Mouse (Mus musculus): ENCODE data around the gene Kcnk15. TPM values are rescaled to one million over a fixed set of nuclear protein-coding genes. Genes with fewer than 3 reads are reported as not detected.

Gene Kcnk15
- polyA plus RNA-seq, 1 experiment from 2014 or later: not detected

- Histone ChIP-seq H3K4me3 (ENCODE audit: low read length) (no peak overlapping the region), H3K4me1 (ENCODE audit: control insufficient read depth, insufficient read depth, low read length) (peaks cover 6% of the 10 kb centered on the region; the same call in 1 of the 2 replicates), H3K36me3 (ENCODE audit: control insufficient read depth, insufficient read depth) (no peaks in the 10 kb centered on the region), H3K27me3 (ENCODE audit: control insufficient read depth, insufficient read depth, low read length) (no peaks in the 10 kb centered on the region; the same call in none of the 2 replicates), H3K9me3 (replicated peaks; ENCODE audit: control insufficient read depth, low read length) (no peaks in the 10 kb centered on the region), H3K4me2 (ENCODE audit: low read depth, low read length) (no peak overlapping the region), H3K9ac (ENCODE audit: low read length) (no peak overlapping the region), H3K27ac (ENCODE audit: low read length) (no peak overlapping the region)
- 68% methylated on average over 4 of the region's 4 CpGs for WGBS
- ATAC-seq (replicated peaks; ENCODE audit: extremely low read depth, insufficient read depth, low FRiP score): no peak
These were observed 49.0 kb downstream of the Kcnk15 start for GRCm38 (mm10) chr2:163902448-163902847.

GRCm38 (mm10) chr2:163903461-163903860 lies 50.0 kb downstream of the Kcnk15 start:
- Histone ChIP-seq H3K9me3 (replicated peaks; ENCODE audit: control insufficient read depth, low read length) (no peaks in the 10 kb centered on the region), H3K9ac (ENCODE audit: low read length) (no peak overlapping the region), H3K27ac (ENCODE audit: low read length) (no peak overlapping the region), H3K4me1 (ENCODE audit: control insufficient read depth, insufficient read depth, low read length) (peaks cover 6% of the 10 kb centered on the region; the same call in 1 of the 2 replicates), H3K27me3 (ENCODE audit: control insufficient read depth, insufficient read depth, low read length) (peaks cover 3% of the 10 kb centered on the region; the same call in 1 of the 2 replicates), H3K4me3 (ENCODE audit: low read length) (no peak overlapping the region), H3K36me3 (ENCODE audit: control insufficient read depth, insufficient read depth) (no peaks in the 10 kb centered on the region), H3K4me2 (ENCODE audit: low read depth, low read length) (no peak overlapping the region)
- no peak; the same call in 1 of the 2 replicates for ATAC-seq (replicated peaks; ENCODE audit: extremely low read depth, insufficient read depth, low FRiP score)
- 58% methylated on average over 11 of the region's 11 CpGs for WGBS

GRCm38 (mm10) chr2:163904323-163904722 lies 50.9 kb downstream of the Kcnk15 start:
- H3K36me3 ChIP-seq (ENCODE audit: control insufficient read depth, insufficient read depth): no peaks in the 10 kb centered on the region
- H3K27ac ChIP-seq (ENCODE audit: low read length): no peak overlapping the region
- H3K4me2 ChIP-seq (ENCODE audit: low read depth, low read length): no peak overlapping the region
- H3K4me3 ChIP-seq (ENCODE audit: low read length): no peak overlapping the region
- H3K4me1 ChIP-seq (ENCODE audit: control insufficient read depth, insufficient read depth, low read length): peaks cover 6% of the 10 kb centered on the region; the same call in 1 of the 2 replicates
- H3K27me3 ChIP-seq (ENCODE audit: control insufficient read depth, insufficient read depth, low read length): peaks cover 6% of the 10 kb centered on the region; the same call in 1 of the 2 replicates
- 62% methylated on average over 4 of the region's 4 CpGs for WGBS
- no peak overlapping the region for H3K9ac ChIP-seq (ENCODE audit: low read length)
- no peak for ATAC-seq (replicated peaks; ENCODE audit: extremely low read depth, insufficient read depth, low FRiP score)
- H3K9me3 ChIP-seq (replicated peaks; ENCODE audit: control insufficient read depth, low read length): no peaks in the 10 kb centered on the region

- H3K9ac ChIP-seq (ENCODE audit: low read length): no peak overlapping the region
- H3K36me3 ChIP-seq (ENCODE audit: control insufficient read depth, insufficient read depth): no peaks in the 10 kb centered on the region
- H3K4me1 ChIP-seq (ENCODE audit: control insufficient read depth, insufficient read depth, low read length): peaks cover 3% of the 10 kb centered on the region
- no peak overlapping the region for H3K4me3 ChIP-seq (ENCODE audit: low read length)
- no peaks in the 10 kb centered on the region for H3K9me3 ChIP-seq (replicated peaks; ENCODE audit: control insufficient read depth, low read length)
- H3K4me2 ChIP-seq (ENCODE audit: low read depth, low read length): no peak overlapping the region
- WGBS: 52% methylated on average over 5 of the region's 5 CpGs
- ATAC-seq (replicated peaks; ENCODE audit: extremely low read depth, insufficient read depth, low FRiP score): no peak
- H3K27me3 ChIP-seq (ENCODE audit: control insufficient read depth, insufficient read depth, low read length): peaks cover 22% of the 10 kb centered on the region
- no peak overlapping the region for H3K27ac ChIP-seq (ENCODE audit: low read length)
These were observed 53.7 kb downstream of the Kcnk15 start for GRCm38 (mm10) chr2:163907131-163907530.

Other genes starting within 250 kb of the Kcnk15 start
- 56.1 and 71.3 TPM in 2 replicates for gene Serinc3, start 208.5 kb upstream of the Kcnk15 start, polyA plus RNA-seq (2015; fragmentation: Nextera tagmentation; extraction: Ambion mirVana)
- 374 and 420 TPM in 2 replicates for gene Pkig, start 195.3 kb upstream of the Kcnk15 start, polyA plus RNA-seq (2015; fragmentation: Nextera tagmentation; extraction: Ambion mirVana)
- gene Ada, start 103.4 kb upstream of the Kcnk15 start, polyA plus RNA-seq (2015; fragmentation: Nextera tagmentation; extraction: Ambion mirVana): 5.9 and 10.9 TPM in 2 replicates
- 1.3 and 1.7 TPM in 2 replicates for gene Ccn5, start 32.8 kb upstream of the Kcnk15 start, polyA plus RNA-seq (2015; fragmentation: Nextera tagmentation; extraction: Ambion mirVana)
- 0.12 and 0.31 TPM in 2 replicates for gene Rims4, start 65.0 kb downstream of the Kcnk15 start, polyA plus RNA-seq (2015; fragmentation: Nextera tagmentation; extraction: Ambion mirVana)
- gene Ywhab, start 141.3 kb downstream of the Kcnk15 start, polyA plus RNA-seq (2015; fragmentation: Nextera tagmentation; extraction: Ambion mirVana): 198 TPM in 2 replicates
- gene Pabpc1l, start 171.8 kb downstream of the Kcnk15 start, polyA plus RNA-seq (2015; fragmentation: Nextera tagmentation; extraction: Ambion mirVana): 0.57 and 0.80 TPM in 2 replicates
- gene Stk4, start 216.7 kb downstream of the Kcnk15 start, polyA plus RNA-seq (2015; fragmentation: Nextera tagmentation; extraction: Ambion mirVana): 15.2 and 17.8 TPM in 2 replicates
- 49.4 and 51.6 TPM in 2 replicates for gene Tomm34, start 217.5 kb downstream of the Kcnk15 start, polyA plus RNA-seq (2015; fragmentation: Nextera tagmentation; extraction: Ambion mirVana)

All from heart, embryonic 16.5 days (tissue).